Mouse (Mus musculus) embryonic facial prominence, embryonic 10.5 days (tissue): ENCODE results near the gene Gm20662. TPM values are rescaled to one million over a fixed set of nuclear protein-coding genes. Genes with fewer than 3 reads are reported as not detected.

Experiments
- DNase-seq: peaks from one replicate; pipeline ENCODE4 v3.0.0-alpha.2; 2017; ENCODE audit warnings: low spot score
- H3K27ac ChIP-seq: fragments of 300-500 bp; sonication (generic); replicated peaks from 2 replicates; pipeline ENCODE4 v1.5.1; 2016; ENCODE audit warnings: mild to moderate bottlenecking
- H3K27me3 ChIP-seq: fragments of 300-500 bp; sonication (generic); replicated peaks from 2 replicates; pipeline ENCODE4 v1.6.1; 2016; ENCODE audit warnings: low read depth, mild to moderate bottlenecking; ENCODE audit not compliant: poor library complexity, severe bottlenecking
- H3K36me3 ChIP-seq: fragments of 300-500 bp; sonication (generic); replicated peaks from 2 replicates; pipeline ENCODE4 v1.6.1; 2016; ENCODE audit warnings: mild to moderate bottlenecking, moderate library complexity
- H3K4me1 ChIP-seq: fragments of 300-500 bp; sonication (generic); 2 replicates; pipeline ENCODE4 v1.6.1; 2016
- H3K4me3 ChIP-seq: fragments of 300-500 bp; sonication (generic); 2 replicates; pipeline ENCODE4 v1.5.1; 2016; ENCODE audit warnings: mild to moderate bottlenecking, moderate library complexity
- H3K9me3 ChIP-seq: fragments of 300-500 bp; sonication (generic); 2 replicates; pipeline ENCODE4 v1.6.1; 2016; ENCODE audit warnings: mild to moderate bottlenecking
- WGBS: fragments of 180-500 bp; shearing (Covaris S2); methylation state at CpG from one replicate; pipeline ENCODE4 v1.1.7; 2016; 5-methylcytosine and 5-hydroxymethylcytosine counted together
- polyA plus RNA-seq: library from polyadenylated mRNA; unstranded; fragments of >200 nt; fragmentation: Nextera tagmentation; extraction: Ambion mirVana; gene quantifications from 2 replicates; pipeline ENCODE4 v1.2.1, GENCODE M21; 2016

Gm20662 gene
- polyA plus RNA-seq, 1 experiment from 2014 or later = 0.41 TPM

GRCm38 (mm10) chr9:107962916-107963315 is 33.2 kb upstream of the Gm20662 start:
- no peaks in the 10 kb centered on the region for H3K27me3 ChIP-seq
- H3K9me3 ChIP-seq = no peaks in the 10 kb centered on the region
- 0 out of 2 replicates have a peak, but pooled peaks cover 4% of the 10 kb centered on the region for H3K4me1 ChIP-seq
- H3K4me3 ChIP-seq = no peak overlapping the region
- peaks cover 99% of the 10 kb centered on the region for H3K36me3 ChIP-seq
- 0 out of 2 replicates have a peak overlapping the region, but pooled peaks have one; percentile 7 for H3K27ac ChIP-seq
- DNase-seq = no peak
- WGBS = 93% methylated on average over 9 of the region's 9 CpGs

GRCm38 (mm10) chr9:107963700-107964099 is 32.4 kb upstream of the Gm20662 start:
- DNase-seq = peak; percentile 88
- Histone ChIP-seq H3K27me3 (no peaks in the 10 kb centered on the region), H3K9me3 (no peaks in the 10 kb centered on the region), H3K4me3 (0 out of 2 replicates have a peak overlapping the region, but pooled peaks have one; percentile 11), H3K27ac (peak overlapping the region; percentile 21), H3K4me1 (0 out of 2 replicates have a peak, but pooled peaks cover 3% of the 10 kb centered on the region), H3K36me3 (peaks cover 99% of the 10 kb centered on the region)
- WGBS = 22% methylated on average over 5 of the region's 5 CpGs

GRCm38 (mm10) chr9:107964681-107965080 is 31.5 kb upstream of the Gm20662 start:
- no peak overlapping the region for H3K27ac ChIP-seq
- H3K27me3 ChIP-seq = no peaks in the 10 kb centered on the region
- no peaks in the 10 kb centered on the region for H3K4me1 ChIP-seq
- no peak for DNase-seq
- H3K36me3 ChIP-seq = peaks cover 99% of the 10 kb centered on the region
- 92% methylated on average over 9 of the region's 9 CpGs for WGBS
- H3K9me3 ChIP-seq = no peaks in the 10 kb centered on the region
- no peak overlapping the region for H3K4me3 ChIP-seq

DNA sequence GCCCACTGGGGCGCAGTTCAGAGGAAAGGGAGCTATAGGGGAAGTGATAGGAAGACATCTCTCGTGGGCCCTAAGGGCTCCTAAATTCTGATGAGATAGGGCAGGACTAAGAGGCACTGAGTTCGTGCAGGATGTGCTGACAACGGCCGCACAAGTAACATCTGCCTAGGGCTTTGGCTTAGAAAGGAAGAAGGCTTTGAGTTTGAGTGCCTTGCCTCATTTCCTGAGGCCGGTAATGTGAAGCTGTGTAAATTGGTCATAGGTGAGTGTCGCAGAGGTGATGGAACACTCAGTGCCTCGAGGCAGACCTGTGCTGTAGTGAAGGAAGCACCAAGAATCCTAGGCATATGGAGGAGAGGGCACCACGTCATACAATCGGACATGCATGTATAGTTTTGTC is 29.5 kb upstream of the Gm20662 start:
- WGBS = 85% methylated on average over 10 of the region's 10 CpGs
- H3K36me3 ChIP-seq = peaks cover 99% of the 10 kb centered on the region
- no peak overlapping the region for H3K4me3 ChIP-seq
- no peak overlapping the region for H3K27ac ChIP-seq
- no peak for DNase-seq
- H3K27me3 ChIP-seq = no peaks in the 10 kb centered on the region
- H3K4me1 ChIP-seq = 0 out of 2 replicates have a peak, but pooled peaks cover 3% of the 10 kb centered on the region
- no peaks in the 10 kb centered on the region for H3K9me3 ChIP-seq

GRCm38 (mm10) chr9:107967437-107967836 is 28.7 kb upstream of the Gm20662 start:
- no peak overlapping the region for H3K4me3 ChIP-seq
- H3K27ac ChIP-seq = no peak overlapping the region
- no peaks in the 10 kb centered on the region for H3K9me3 ChIP-seq
- peaks cover 99% of the 10 kb centered on the region for H3K36me3 ChIP-seq
- no peaks in the 10 kb centered on the region for H3K27me3 ChIP-seq
- H3K4me1 ChIP-seq = 0 out of 2 replicates have a peak, but pooled peaks cover 3% of the 10 kb centered on the region
- DNase-seq = no peak
- WGBS = 83% methylated on average over 6 of the region's 6 CpGs

DNA sequence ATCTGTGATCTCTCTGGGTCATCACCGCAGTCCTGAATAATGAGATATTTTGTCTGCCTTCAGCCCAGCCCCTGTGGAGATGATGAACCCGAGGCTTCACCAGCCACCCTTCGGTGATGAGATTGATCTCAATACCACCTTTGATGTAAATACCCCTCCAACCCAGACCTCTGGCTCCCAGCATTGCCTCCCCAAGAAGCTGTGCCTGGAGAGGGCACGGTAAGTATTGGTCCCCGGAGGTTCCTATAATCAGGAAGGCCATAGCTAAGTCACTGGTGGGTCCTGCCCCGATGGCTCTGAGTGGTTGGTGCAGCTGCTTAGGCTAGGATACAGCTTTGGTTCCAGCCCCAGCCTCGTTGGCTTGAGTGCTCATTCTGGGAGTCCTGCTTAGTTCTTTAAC is 27.6 kb upstream of the Gm20662 start:
- Histone ChIP-seq H3K27me3 (no peaks in the 10 kb centered on the region), H3K4me3 (no peak overlapping the region), H3K27ac (no peak overlapping the region), H3K9me3 (no peaks in the 10 kb centered on the region), H3K36me3 (peaks cover 99% of the 10 kb centered on the region), H3K4me1 (0 out of 2 replicates have a peak, but pooled peaks cover 3% of the 10 kb centered on the region)
- DNase-seq = no peak
- WGBS = 93% methylated on average over 7 of the region's 7 CpGs

GRCm38 (mm10) chr9:107970311-107970710 is 25.8 kb upstream of the Gm20662 start:
- Histone ChIP-seq H3K36me3 (peaks cover 82% of the 10 kb centered on the region), H3K27ac (no peak overlapping the region)

DNA sequence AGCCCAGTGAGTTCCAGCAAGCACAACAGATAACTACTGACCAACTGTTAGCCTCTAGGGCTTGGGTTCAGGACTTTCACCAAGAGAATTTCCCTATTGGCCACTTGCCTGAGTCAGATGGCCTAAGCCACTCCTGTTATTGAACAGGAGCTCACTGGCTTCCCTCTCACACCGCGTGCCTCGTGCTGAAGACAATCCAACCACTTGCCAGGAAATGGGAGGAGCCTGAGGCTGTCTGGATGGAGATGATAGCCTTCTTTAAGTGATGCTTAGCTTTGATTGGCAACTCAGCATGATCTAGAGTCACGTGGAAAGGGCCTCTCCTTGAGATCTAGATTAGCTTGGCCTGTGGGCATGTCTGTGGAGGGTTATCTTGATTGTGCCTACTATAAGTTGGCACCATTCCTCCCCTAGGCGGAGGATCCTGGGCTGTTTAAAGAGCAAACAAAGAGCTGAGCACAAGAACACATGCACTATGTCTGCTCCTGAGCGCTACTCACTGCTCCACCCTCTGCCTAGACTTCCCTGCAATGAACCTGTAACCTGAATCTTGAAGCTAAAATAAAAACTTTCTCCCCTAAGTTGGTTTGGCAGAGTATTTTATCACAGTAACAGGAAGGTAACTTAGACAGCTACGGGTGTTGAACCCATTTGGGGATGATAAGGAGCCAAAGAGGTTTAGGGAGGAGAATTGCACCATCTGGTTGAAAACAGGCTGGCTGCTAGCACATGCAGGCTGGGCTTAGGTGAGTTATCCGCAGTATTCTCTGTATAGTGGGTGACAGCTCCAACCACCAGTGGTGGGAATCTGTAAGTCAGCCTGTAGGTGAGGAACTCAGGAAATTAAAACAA is 24.2 kb upstream of the Gm20662 start:
- no peak overlapping the region for H3K4me3 ChIP-seq
- H3K4me1 ChIP-seq = peaks cover 9% of the 10 kb centered on the region
- DNase-seq = no peak
- H3K27me3 ChIP-seq = no peaks in the 10 kb centered on the region
- no peaks in the 10 kb centered on the region for H3K9me3 ChIP-seq
- H3K36me3 ChIP-seq = peaks cover 66% of the 10 kb centered on the region
- 79% methylated on average over 8 of the region's 8 CpGs for WGBS
- no peak overlapping the region; the same call in 1 of the 2 replicates for H3K27ac ChIP-seq

More at GRCm38 (mm10) chr9:107970311-107970710, 25.8 kb upstream of the Gm20662 start:
- Histone ChIP-seq H3K27me3 (no peaks in the 10 kb centered on the region), H3K4me1 (peaks cover 3% of the 10 kb centered on the region), H3K4me3 (no peak overlapping the region), H3K9me3 (no peaks in the 10 kb centered on the region)
- DNase-seq = no peak
- WGBS = 91% methylated on average over 5 of the region's 5 CpGs

- no peak for DNase-seq
- Histone ChIP-seq H3K9me3 (no peaks in the 10 kb centered on the region), H3K4me3 (no peak overlapping the region), H3K36me3 (peaks cover 40% of the 10 kb centered on the region), H3K27me3 (no peaks in the 10 kb centered on the region), H3K4me1 (peaks cover 26% of the 10 kb centered on the region), H3K27ac (peak overlapping the region; percentile 35)
- WGBS = 82% methylated on average over 10 of the region's 10 CpGs
These were observed 21.5 kb upstream of the Gm20662 start for GRCm38 (mm10) chr9:107974491-107975171.

GRCm38 (mm10) chr9:107975399-107976386 is 20.5 kb upstream of the Gm20662 start, which contains the start of gene Uba7:
Gene Uba7 (plus strand): TSS chr9:107975505.
- Histone ChIP-seq H3K9me3 (no peaks in the 10 kb centered on the region), H3K27ac (peak within 1 kb of the TSS; percentile 95), H3K27me3 (no peaks in the 10 kb centered on the region), H3K4me3 (peak within 1 kb of the TSS; percentile 34; the same call in 1 of the 2 replicates), H3K36me3 (peaks cover 29% of the 10 kb centered on the region), H3K4me1 (peaks cover 36% of the 10 kb centered on the region)
- no peak for DNase-seq
- 73% methylated on average over 12 of the region's 12 CpGs for WGBS

GRCm38 (mm10) chr9:107978815-107979214 is 17.3 kb upstream of the Gm20662 start:
- Histone ChIP-seq H3K4me1 (peaks cover 65% of the 10 kb centered on the region), H3K27ac (peak overlapping the region; percentile 95)

More at GRCm38 (mm10) chr9:107978815-107979214, 17.3 kb upstream of the Gm20662 start:
- no peaks in the 10 kb centered on the region; the same call in 1 of the 2 replicates for H3K36me3 ChIP-seq
- 0 out of 2 replicates have a peak, but pooled peaks cover 2% of the 10 kb centered on the region for H3K27me3 ChIP-seq
- 93% methylated on average over 12 of the region's 12 CpGs for WGBS
- DNase-seq = no peak
- no peak overlapping the region for H3K4me3 ChIP-seq
- no peaks in the 10 kb centered on the region for H3K9me3 ChIP-seq
